Mouse (Mus musculus): ENCODE results near the gene Exoc6b. TPM values are rescaled to one million over a fixed set of nuclear protein-coding genes. Genes with fewer than 3 reads are reported as not detected.

Exoc6b gene
- total RNA-seq, 2 experiments from 2014 or later, result 130 to 134 TPM

GRCm38 (mm10) chr6:84580979-84581832, 488.1 kb downstream of the Exoc6b start:
- Histone ChIP-seq H3K4me3 (no peak overlapping the region), H3K27ac (no peak overlapping the region)
- TF ChIP-seq CTCF (conservative IDR thresholded peaks at IDR 0.05), result no peak
- DNase-seq (ENCODE audit: low spot score in 2 of 2), result no peak

GRCm38 (mm10) chr6:84579508-84579907, 489.8 kb downstream of the Exoc6b start:
- TF ChIP-seq CTCF (conservative IDR thresholded peaks at IDR 0.05), result no peak
- Histone ChIP-seq H3K4me3 (no peak overlapping the region), H3K27ac (no peak overlapping the region)
- no peak for DNase-seq (ENCODE audit: low spot score in 2 of 2)

DNA sequence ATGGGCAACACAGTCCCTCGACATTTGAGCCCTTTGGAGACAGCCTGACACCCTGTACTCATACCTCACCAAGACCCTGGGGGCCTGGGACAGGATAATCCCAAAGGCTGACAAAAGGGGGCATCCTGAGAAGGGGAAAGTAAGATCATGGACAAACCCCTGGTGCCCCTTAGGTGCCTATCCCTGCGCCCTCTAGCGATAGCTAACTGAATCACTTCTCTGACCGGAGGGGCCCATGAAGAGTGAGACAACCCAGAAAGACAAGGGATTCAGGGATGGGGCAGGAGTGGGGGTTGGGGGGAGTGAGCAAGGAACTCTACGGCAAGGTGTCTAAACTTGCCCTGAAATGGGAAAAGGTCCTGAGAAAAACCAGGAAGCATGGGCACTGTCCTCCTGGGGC, 490.4 kb downstream of the Exoc6b start:
- H3K4me3 ChIP-seq, result no peak overlapping the region
- peak in 1 of 2 experiments; percentile 40 for DNase-seq (ENCODE audit: low spot score in 2 of 2)
- no peak overlapping the region for H3K27ac ChIP-seq
- peak; percentile 81 for TF ChIP-seq CTCF (conservative IDR thresholded peaks at IDR 0.05)

DNA sequence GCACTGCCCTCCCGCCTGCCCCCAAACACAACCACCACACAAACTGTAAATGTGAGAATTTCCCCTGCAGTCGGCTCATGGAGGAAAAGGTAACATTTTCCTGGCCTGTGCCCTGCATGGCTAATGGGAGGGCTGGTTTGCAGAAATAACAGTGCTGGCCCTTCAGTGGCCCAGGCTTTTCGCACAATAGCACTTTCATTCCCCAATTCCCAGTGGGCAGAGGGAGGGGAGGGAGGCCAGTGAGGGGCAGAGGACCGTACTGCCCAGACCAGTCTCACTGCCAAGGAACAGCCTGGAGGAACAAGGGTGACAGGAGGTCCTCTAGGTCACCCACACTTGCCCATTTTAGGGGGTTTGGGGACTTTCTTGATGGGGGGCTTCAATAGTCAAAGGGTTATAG, 491.4 kb downstream of the Exoc6b start:
- Histone ChIP-seq H3K4me3 (no peak overlapping the region), H3K27ac (no peak overlapping the region)
- TF ChIP-seq CTCF (conservative IDR thresholded peaks at IDR 0.05), result no peak
- DNase-seq (ENCODE audit: low spot score in 2 of 2), result no peak

GRCm38 (mm10) chr6:84573905-84574660, 495.2 kb downstream of the Exoc6b start:
- peak; percentile 23; the same call in 1 of the 2 replicates for TF ChIP-seq CTCF (conservative IDR thresholded peaks at IDR 0.05)
- DNase-seq (ENCODE audit: low spot score in 2 of 2), result no peak
- Histone ChIP-seq H3K4me3 (no peak overlapping the region), H3K27ac (no peak overlapping the region)

DNA sequence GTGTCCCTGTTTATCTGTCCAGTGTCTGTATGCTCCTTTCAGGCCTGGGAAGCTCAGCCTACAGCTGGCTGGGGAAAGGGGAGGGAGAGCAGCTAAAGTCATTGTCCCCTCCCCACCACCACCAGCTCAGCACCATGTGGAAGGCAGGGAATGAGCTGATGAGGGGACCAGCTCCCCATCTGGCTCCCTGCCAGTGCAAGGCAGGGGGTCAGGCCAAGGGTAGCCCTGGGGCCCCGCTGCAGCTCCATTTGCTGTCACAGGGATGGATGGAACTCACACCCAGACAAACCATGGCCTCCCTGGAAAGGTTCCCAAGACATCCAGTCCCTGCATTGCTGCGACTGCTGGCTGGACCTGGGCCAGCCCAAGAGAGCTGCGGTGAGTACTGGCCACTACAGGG, 499.3 kb downstream of the Exoc6b start:
- Histone ChIP-seq H3K4me3 (no peak overlapping the region), H3K27ac (no peak overlapping the region)
- TF ChIP-seq CTCF (conservative IDR thresholded peaks at IDR 0.05), result no peak
- DNase-seq (ENCODE audit: low spot score in 2 of 2), result no peak

DNA sequence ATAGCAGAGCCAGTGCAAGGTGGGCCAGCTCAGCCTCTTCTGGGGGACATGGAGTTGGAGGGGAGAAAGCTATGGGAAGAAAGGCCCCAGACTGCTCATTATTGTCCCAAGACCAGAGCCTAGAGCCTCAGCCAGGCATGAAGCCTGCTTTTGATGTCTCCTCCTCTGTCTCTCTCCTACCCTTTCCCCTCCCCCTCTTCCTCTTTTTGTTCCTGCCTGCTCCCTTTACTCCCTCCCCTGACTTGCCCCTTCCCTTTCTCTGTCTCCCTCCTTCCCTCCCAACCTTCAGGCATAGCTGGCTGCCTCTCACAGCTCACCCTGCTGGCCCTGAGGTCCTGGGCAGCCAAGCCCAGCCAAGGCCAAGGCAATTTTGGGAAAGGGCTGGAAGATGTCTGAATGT, 499.7 kb downstream of the Exoc6b start:
- no peak overlapping the region for H3K4me3 ChIP-seq

DNA sequence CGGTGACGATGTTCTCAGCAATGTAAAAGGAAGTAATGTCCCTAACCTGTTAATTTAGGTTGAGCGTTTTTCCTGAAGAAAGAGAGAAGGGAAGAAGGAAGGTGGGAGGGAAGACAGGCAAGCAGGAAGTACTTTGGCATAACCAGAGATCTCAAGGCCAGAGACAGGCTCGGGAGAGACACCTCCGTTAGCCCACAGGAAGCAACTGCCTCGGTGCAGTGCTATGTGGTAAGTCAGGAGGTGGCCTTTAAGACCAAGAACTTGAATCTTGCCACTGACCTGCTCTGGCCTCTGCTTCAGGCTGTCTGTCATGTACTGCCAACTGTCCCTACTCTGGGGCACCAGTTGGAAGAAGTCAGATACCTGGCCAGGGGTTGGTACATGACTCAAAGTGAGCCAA, 500.4 kb downstream of the Exoc6b start:
- no peak for TF ChIP-seq CTCF (conservative IDR thresholded peaks at IDR 0.05)
- no peak for DNase-seq (ENCODE audit: low spot score in 2 of 2)
- no peak overlapping the region for H3K27ac ChIP-seq
- H3K4me3 ChIP-seq, result no peak overlapping the region

More for the DNA sequence above, 499.7 kb downstream of the Exoc6b start:
- no peak for TF ChIP-seq CTCF (conservative IDR thresholded peaks at IDR 0.05)
- DNase-seq (ENCODE audit: low spot score in 2 of 2), result no peak
- H3K27ac ChIP-seq, result no peak overlapping the region

Other genes starting within 250 kb of the Exoc6b start
- gene Spr, start 68.3 kb upstream of the Exoc6b start, total RNA-seq (2021), result 10 to 100 TPM; 44.5 to 48.2 TPM
- gene Emx1, start 117.9 kb upstream of the Exoc6b start, total RNA-seq (2021), result 10 to 100 TPM; 15.9 to 20.2 TPM

All from layer of hippocampus, adult 2 months (tissue).